Mouse (Mus musculus) midbrain, embryonic 10.5 days (tissue): ENCODE results near the gene Gm20388. TPM values are rescaled to one million over a fixed set of nuclear protein-coding genes. Genes with fewer than 3 reads are reported as not detected.

ENCODE experiments used
- DNase-seq: peaks from one replicate; pipeline ENCODE4 v3.0.0-alpha.2; 2017; ENCODE audit warnings: low spot score
- H3K27ac ChIP-seq: fragments of 300-500 bp; sonication (generic); replicated peaks from 2 replicates; pipeline ENCODE4 v1.5.1; 2016; ENCODE audit warnings: mild to moderate bottlenecking
- H3K27me3 ChIP-seq: fragments of 300-500 bp; sonication (generic); 2 replicates; pipeline ENCODE4 v1.6.1; 2016; ENCODE audit warnings: low read depth, mild to moderate bottlenecking; ENCODE audit not compliant: poor library complexity, severe bottlenecking
- H3K36me3 ChIP-seq: fragments of 300-500 bp; sonication (generic); 2 replicates; pipeline ENCODE4 v1.6.1; 2016; ENCODE audit warnings: mild to moderate bottlenecking, moderate library complexity
- H3K4me1 ChIP-seq: fragments of 300-500 bp; sonication (generic); 2 replicates; pipeline ENCODE4 v1.6.1; 2016
- H3K4me3 ChIP-seq: fragments of 300-500 bp; sonication (generic); 2 replicates; pipeline ENCODE4 v1.5.1; 2016; ENCODE audit warnings: mild to moderate bottlenecking, moderate library complexity
- H3K9me3 ChIP-seq: fragments of 300-500 bp; sonication (generic); replicated peaks from 2 replicates; pipeline ENCODE4 v1.6.1; 2016; ENCODE audit warnings: mild to moderate bottlenecking
- WGBS: fragments of 180-500 bp; shearing (Covaris S2); methylation state at CpG from one replicate; pipeline ENCODE4 v1.1.7; 2016; 5-methylcytosine and 5-hydroxymethylcytosine counted together
- polyA plus RNA-seq: library from polyadenylated mRNA; unstranded; fragments of >200 nt; fragmentation: Nextera tagmentation; extraction: Ambion mirVana; gene quantifications from 2 replicates; pipeline ENCODE4 v1.2.1, GENCODE M21; 2016

Gene Gm20388
- polyA plus RNA-seq, 1 experiment from 2014 or later, result 7.1 TPM

DNA sequence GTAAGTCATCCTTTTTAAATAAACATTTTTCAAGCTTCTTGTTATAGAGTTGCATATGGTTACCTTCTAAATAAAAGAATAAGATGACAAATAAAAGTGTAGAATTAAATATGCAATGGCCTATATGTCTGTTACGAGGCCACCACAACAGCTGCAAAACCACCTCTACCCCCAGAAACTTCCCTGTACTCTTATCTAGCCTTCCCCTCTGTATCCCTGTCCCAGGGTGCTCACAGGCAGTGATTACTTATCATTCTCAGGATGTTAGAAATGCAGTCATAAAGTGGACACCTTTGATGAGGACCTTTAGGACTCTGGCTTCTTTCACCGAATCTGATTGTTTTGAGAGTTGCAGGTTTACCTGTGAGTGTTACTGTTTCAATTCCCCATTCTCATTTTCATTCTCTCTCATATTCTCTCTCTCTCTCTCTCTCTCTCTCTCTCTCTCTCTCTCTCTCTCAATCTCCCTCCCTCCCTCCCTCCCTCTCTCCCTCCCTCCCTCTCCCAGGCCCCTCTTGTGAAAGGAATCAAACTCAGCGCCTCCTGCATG lies 1932.6 kb downstream of the Gm20388 start:
- Histone ChIP-seq H3K27ac (no peak overlapping the region), H3K4me1 (no peaks in the 10 kb centered on the region), H3K27me3 (0 out of 2 replicates have a peak, but pooled peaks cover under 1% of the 10 kb centered on the region), H3K36me3 (peaks cover 49% of the 10 kb centered on the region), H3K9me3 (no peaks in the 10 kb centered on the region), H3K4me3 (no peak overlapping the region)
- 75% methylated on average over 3 of the region's 3 CpGs for WGBS
- DNase-seq, result no peak

- WGBS, result 67% methylated on average over 7 of the region's 7 CpGs
- Histone ChIP-seq H3K4me1 (no peaks in the 10 kb centered on the region), H3K4me3 (no peak overlapping the region)
Measured at GRCm38 (mm10) chr8:121844765-121845164, 1934.1 kb downstream of the Gm20388 start.

DNA sequence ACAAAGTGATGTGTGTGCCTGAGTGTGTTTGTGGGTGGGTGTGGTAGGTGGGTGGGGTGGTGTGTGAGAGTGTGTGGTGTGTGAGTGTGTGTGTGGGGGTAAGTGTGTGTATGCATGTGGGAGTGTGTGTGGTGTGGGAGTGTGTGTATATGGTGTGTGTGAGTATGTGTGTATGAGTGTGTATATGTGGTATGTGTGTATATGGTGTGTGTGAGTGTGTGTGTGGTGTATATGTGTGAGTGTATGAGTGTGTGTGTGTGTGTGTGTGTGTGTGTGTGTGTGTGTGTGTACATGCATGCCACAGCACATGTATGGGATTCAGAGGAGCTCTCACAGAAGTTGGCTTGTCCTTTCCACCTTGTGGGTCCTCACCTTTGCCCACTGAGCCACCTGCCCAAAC lies 1936.2 kb downstream of the Gm20388 start:
- Histone ChIP-seq H3K9me3 (no peaks in the 10 kb centered on the region), H3K27me3 (0 out of 2 replicates have a peak, but pooled peaks cover 6% of the 10 kb centered on the region)
- DNase-seq, result no peak

More at GRCm38 (mm10) chr8:121844765-121845164, 1934.1 kb downstream of the Gm20388 start:
- Histone ChIP-seq H3K9me3 (no peaks in the 10 kb centered on the region), H3K36me3 (peaks cover 49% of the 10 kb centered on the region), H3K27me3 (0 out of 2 replicates have a peak, but pooled peaks cover 6% of the 10 kb centered on the region), H3K27ac (no peak overlapping the region)
- DNase-seq, result no peak

DNA sequence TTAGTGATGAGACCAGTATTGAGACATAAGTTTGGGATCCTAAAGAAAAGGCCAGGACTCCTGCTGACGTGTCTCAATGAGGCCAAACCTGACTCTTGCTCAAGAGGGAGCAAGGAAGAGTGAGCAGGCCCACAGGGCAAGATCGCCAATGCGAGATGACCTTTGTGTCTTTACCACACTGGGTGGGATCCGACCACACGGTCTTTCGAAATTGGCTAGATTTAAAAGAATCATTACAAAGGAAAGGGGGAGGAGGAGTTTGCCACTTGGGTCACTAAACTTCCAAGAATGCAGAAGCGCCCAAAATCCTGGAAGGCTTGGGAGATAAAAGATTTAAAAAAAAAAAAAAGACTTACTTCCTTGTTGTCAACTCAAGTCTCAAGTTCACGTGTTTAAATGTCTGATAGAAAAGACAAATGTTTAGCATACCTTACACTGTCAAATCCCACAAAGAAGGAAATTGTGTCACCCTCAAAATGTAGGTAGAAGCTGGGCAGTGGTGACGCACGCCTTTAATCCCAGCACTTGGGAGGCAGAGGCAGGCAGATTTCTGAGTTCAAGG lies 1936.7 kb downstream of the Gm20388 start:
- WGBS, result 69% methylated on average over 10 of the region's 10 CpGs
- DNase-seq, result no peak
- Histone ChIP-seq H3K27ac (no peak overlapping the region), H3K9me3 (no peaks in the 10 kb centered on the region), H3K4me3 (no peak overlapping the region), H3K4me1 (peaks cover 22% of the 10 kb centered on the region), H3K36me3 (peaks cover 36% of the 10 kb centered on the region), H3K27me3 (peaks cover 10% of the 10 kb centered on the region; the same call in 1 of the 2 replicates)

More for the DNA sequence above, 1936.2 kb downstream of the Gm20388 start:
- Histone ChIP-seq H3K27ac (no peak overlapping the region), H3K4me3 (no peak overlapping the region), H3K4me1 (peaks cover 17% of the 10 kb centered on the region), H3K36me3 (peaks cover 41% of the 10 kb centered on the region)

DNA sequence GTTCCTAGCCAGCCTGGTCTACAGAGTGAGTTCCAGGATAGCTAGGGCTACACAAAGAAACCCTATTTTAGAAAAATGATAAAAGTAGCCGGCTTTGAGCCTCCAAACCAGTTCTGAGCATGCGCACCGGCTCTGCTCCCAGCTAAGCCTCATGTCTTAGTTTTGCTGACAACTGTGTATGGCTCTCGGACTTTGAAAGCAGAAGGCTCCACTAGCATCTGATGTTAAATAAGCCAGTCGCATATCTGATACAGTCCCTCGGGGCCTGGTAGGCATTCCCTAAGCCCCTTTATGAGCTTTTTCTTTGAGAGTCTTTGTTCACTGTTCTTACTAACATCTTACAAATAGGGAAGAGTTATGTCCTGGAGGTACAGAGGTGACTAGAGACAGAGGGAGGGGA lies 1937.3 kb downstream of the Gm20388 start:
- H3K36me3 ChIP-seq, result peaks cover 30% of the 10 kb centered on the region
- 80% methylated on average over 6 of the region's 6 CpGs for WGBS
- no peaks in the 10 kb centered on the region for H3K9me3 ChIP-seq
- H3K27me3 ChIP-seq, result peaks cover 14% of the 10 kb centered on the region; the same call in 1 of the 2 replicates
- no peak for DNase-seq
- no peak overlapping the region for H3K27ac ChIP-seq
- peaks cover 25% of the 10 kb centered on the region for H3K4me1 ChIP-seq
- H3K4me3 ChIP-seq, result no peak overlapping the region

DNA sequence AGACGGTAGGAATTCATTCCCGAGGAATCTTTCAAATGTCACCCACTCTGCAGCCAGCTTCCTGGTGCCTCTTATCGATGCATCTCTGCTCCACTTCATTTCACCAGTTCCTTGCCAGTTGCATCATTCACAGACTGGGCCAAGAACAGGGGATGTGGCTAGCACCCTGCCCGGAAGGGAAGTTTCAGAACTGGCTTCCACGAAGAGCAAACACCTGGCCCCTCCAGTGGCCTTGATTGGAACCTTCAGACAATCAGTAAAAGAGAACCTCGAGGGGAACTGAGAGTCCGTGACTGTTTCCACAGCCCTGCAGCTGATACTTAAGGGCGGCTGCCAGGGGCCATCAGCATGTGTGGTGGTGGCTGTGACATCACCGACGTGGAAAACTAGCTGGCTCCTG lies 1937.9 kb downstream of the Gm20388 start:
- H3K36me3 ChIP-seq, result peaks cover 25% of the 10 kb centered on the region
- no peak for DNase-seq
- no peaks in the 10 kb centered on the region for H3K9me3 ChIP-seq
- H3K27ac ChIP-seq, result no peak overlapping the region
- no peak overlapping the region for H3K4me3 ChIP-seq
- H3K4me1 ChIP-seq, result peaks cover 30% of the 10 kb centered on the region
- 73% methylated on average over 10 of the region's 10 CpGs for WGBS
- H3K27me3 ChIP-seq, result peaks cover 14% of the 10 kb centered on the region; the same call in 1 of the 2 replicates

- Histone ChIP-seq H3K4me3 (no peak overlapping the region), H3K27ac (no peak overlapping the region), H3K27me3 (peaks cover 14% of the 10 kb centered on the region; the same call in 1 of the 2 replicates), H3K4me1 (peaks cover 31% of the 10 kb centered on the region), H3K9me3 (no peaks in the 10 kb centered on the region), H3K36me3 (peaks cover 19% of the 10 kb centered on the region)
- 71% methylated on average over 9 of the region's 9 CpGs for WGBS
- no peak for DNase-seq
Measured at GRCm38 (mm10) chr8:121849303-121849702, 1938.7 kb downstream of the Gm20388 start.

DNA sequence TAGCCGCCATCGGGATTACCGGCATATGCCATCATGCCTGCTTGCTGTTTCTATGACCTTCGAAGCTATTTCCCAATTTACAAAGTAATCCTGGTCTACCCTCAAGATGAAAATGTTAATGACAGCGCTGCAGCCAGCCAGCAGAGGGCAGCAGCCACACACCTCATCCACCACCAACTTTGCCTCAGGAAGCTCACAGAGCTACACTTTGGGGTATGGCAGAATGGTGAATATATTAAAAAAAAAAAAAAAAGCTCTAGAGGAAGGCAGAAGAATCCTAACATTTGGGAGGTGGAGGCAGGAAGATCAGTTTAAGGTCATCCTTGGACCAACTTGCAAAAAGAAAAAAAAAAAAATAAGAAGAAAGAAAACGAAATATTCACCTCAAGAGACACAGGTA lies 1939.4 kb downstream of the Gm20388 start:
- no peak overlapping the region for H3K27ac ChIP-seq
- WGBS, result 15% methylated on average over 6 of the region's 6 CpGs
- H3K36me3 ChIP-seq, result peaks cover 13% of the 10 kb centered on the region
- no peak overlapping the region for H3K4me3 ChIP-seq
- no peaks in the 10 kb centered on the region for H3K9me3 ChIP-seq
- DNase-seq, result peak; percentile 80
- peaks cover 14% of the 10 kb centered on the region; the same call in 1 of the 2 replicates for H3K27me3 ChIP-seq
- H3K4me1 ChIP-seq, result peaks cover 31% of the 10 kb centered on the region

GRCm38 (mm10) chr8:121850436-121850820 lies 1939.8 kb downstream of the Gm20388 start:
- no peak for DNase-seq
- H3K9me3 ChIP-seq, result no peaks in the 10 kb centered on the region
- H3K36me3 ChIP-seq, result peaks cover 9% of the 10 kb centered on the region
- 36% methylated on average over 12 of the region's 12 CpGs for WGBS
- H3K27ac ChIP-seq, result peak overlapping the region; percentile 86
- peak overlapping the region; percentile 48 for H3K4me3 ChIP-seq
- H3K27me3 ChIP-seq, result peaks cover 14% of the 10 kb centered on the region; the same call in 1 of the 2 replicates
- peaks cover 31% of the 10 kb centered on the region for H3K4me1 ChIP-seq

GRCm38 (mm10) chr8:121850821-121851470 lies 1940.3 kb downstream of the Gm20388 start:
- no peaks in the 10 kb centered on the region for H3K9me3 ChIP-seq
- peak; percentile 98 for DNase-seq
- H3K27me3 ChIP-seq, result peaks cover 14% of the 10 kb centered on the region; the same call in 1 of the 2 replicates
- peaks cover 31% of the 10 kb centered on the region for H3K4me1 ChIP-seq
- peak overlapping the region; percentile 86 for H3K27ac ChIP-seq
- 6% methylated on average over 24 of the region's 24 CpGs for WGBS
- H3K36me3 ChIP-seq, result 0 out of 2 replicates have a peak, but pooled peaks cover 5% of the 10 kb centered on the region
- peak overlapping the region; percentile 48 for H3K4me3 ChIP-seq

DNA sequence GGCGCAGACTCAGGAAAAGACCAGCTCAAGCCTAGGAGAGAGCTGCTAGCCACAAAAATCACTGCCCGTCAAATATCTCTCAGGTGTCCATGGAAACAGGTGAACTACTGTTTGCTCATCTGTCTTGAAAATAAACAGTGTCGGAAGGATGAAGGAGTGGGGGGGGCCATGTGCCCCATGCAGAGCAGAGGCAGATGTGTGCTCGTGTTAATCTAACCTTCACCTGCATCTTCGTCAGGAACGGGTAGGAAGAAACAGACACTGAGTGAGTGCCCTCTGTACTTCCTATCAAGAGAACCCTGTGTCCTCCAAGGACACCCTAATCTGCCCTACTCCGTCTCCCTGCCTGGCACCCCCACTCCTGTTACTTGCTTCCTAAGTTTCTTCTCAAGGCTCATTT lies 1941.1 kb downstream of the Gm20388 start:
- WGBS, result 44% methylated on average over 7 of the region's 7 CpGs
- Histone ChIP-seq H3K4me3 (peak overlapping the region; percentile 48; the same call in 1 of the 2 replicates), H3K9me3 (no peaks in the 10 kb centered on the region), H3K36me3 (no peaks in the 10 kb centered on the region), H3K4me1 (peaks cover 31% of the 10 kb centered on the region), H3K27me3 (peaks cover 14% of the 10 kb centered on the region; the same call in 1 of the 2 replicates), H3K27ac (peak overlapping the region; percentile 86)
- DNase-seq, result no peak

- no peaks in the 10 kb centered on the region for H3K36me3 ChIP-seq
- H3K4me1 ChIP-seq, result peaks cover 37% of the 10 kb centered on the region
- no peaks in the 10 kb centered on the region for H3K9me3 ChIP-seq
- H3K4me3 ChIP-seq, result no peak overlapping the region
- H3K27me3 ChIP-seq, result peaks cover 14% of the 10 kb centered on the region; the same call in 1 of the 2 replicates
- no peak overlapping the region for H3K27ac ChIP-seq
- 70% methylated on average over 7 of the region's 7 CpGs for WGBS
- no peak for DNase-seq
Measured at GRCm38 (mm10) chr8:121852464-121852863, 1941.8 kb downstream of the Gm20388 start.

DNA sequence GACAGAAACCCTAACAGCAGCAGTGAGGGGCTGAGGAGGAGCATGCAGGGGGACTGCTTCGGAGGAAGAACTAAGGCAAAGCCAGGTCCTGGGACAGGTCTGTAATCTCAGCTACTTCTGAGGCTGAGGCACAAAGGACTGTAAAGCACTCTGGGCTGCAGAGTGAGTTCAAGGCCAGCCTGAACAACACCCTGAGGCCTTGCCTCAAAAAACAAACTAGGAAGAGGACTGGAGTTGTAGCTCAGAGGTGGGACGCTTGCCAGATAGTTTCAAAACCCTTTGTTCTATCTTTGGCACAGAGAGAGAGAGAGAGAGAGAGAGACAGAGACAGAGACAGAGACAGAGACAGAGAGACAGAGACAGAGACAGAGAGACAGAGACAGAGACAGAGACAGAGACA lies 1942.9 kb downstream of the Gm20388 start:
- 83% methylated on average over 2 of the region's 2 CpGs for WGBS
- no peaks in the 10 kb centered on the region for H3K9me3 ChIP-seq

More for the DNA sequence above, 1942.9 kb downstream of the Gm20388 start:
- Histone ChIP-seq H3K4me3 (no peak overlapping the region), H3K4me1 (peaks cover 40% of the 10 kb centered on the region), H3K36me3 (no peaks in the 10 kb centered on the region), H3K27ac (no peak overlapping the region), H3K27me3 (peaks cover 10% of the 10 kb centered on the region; the same call in 1 of the 2 replicates)
- DNase-seq, result no peak
